Mouse (Mus musculus) neural tube, embryonic 13.5 days (tissue): ENCODE measurements around the gene Itgax. TPM values are rescaled to one million over a fixed set of nuclear protein-coding genes. Genes with fewer than 3 reads are reported as not detected.

ENCODE experiments used
- ATAC-seq: fragments of 200-750 bp; cut with Nextera tagmentation; 2 replicates; pipeline ENCODE4 v1.8.0; 2017; ENCODE audit warnings: low read depth, mild to moderate bottlenecking, moderate TSS enrichment, moderate library complexity
- H3K27ac ChIP-seq: fragments of 300-500 bp; sonication (generic); replicated peaks from 2 replicates; pipeline ENCODE4 v1.5.1; 2015; ENCODE audit warnings: moderate library complexity, mild to moderate bottlenecking, inconsistent platforms
- H3K27me3 ChIP-seq: fragments of 300-500 bp; sonication (generic); 2 replicates; pipeline ENCODE4 v1.6.1; 2015; ENCODE audit warnings: mild to moderate bottlenecking, inconsistent platforms
- H3K36me3 ChIP-seq: fragments of 300-500 bp; sonication (generic); 2 replicates; pipeline ENCODE4 v1.6.1; 2015; ENCODE audit warnings: mild to moderate bottlenecking, inconsistent platforms
- H3K4me1 ChIP-seq: fragments of 300-500 bp; sonication (generic); replicated peaks from 2 replicates; pipeline ENCODE4 v1.6.1; 2015; ENCODE audit warnings: inconsistent platforms
- H3K4me2 ChIP-seq: fragments of 300-500 bp; sonication (generic); 2 replicates; pipeline ENCODE4 v1.6.1; 2015; ENCODE audit warnings: inconsistent platforms, mild to moderate bottlenecking, moderate library complexity
- H3K4me3 ChIP-seq: fragments of 300-500 bp; sonication (generic); 2 replicates; pipeline ENCODE4 v1.5.1; 2015; ENCODE audit warnings: mild to moderate bottlenecking, inconsistent platforms
- H3K9ac ChIP-seq: fragments of 300-500 bp; sonication (generic); 2 replicates; pipeline ENCODE4 v1.6.1; 2015; ENCODE audit warnings: moderate library complexity, mild to moderate bottlenecking, inconsistent platforms
- H3K9me3 ChIP-seq: fragments of 300-500 bp; sonication (generic); 2 replicates; pipeline ENCODE4 v1.6.1; 2016; ENCODE audit warnings: inconsistent platforms
- WGBS: fragments of 180-500 bp; shearing (Covaris S2); methylation state at CpG from one replicate; pipeline ENCODE4 v1.1.7; 2015; 5-methylcytosine and 5-hydroxymethylcytosine counted together
- polyA plus RNA-seq: library from polyadenylated mRNA; unstranded; fragments of >200 nt; fragmentation: Nextera tagmentation; extraction: Ambion mirVana; gene quantifications from 2 replicates; pipeline ENCODE4 v1.2.1, GENCODE M21; 2015

Gene Itgax
- polyA plus RNA-seq: 0.11 TPM in 1 of 2 replicates, not detected in the other

GRCm38 (mm10) chr7:128128741-128129720 is at the start of gene Itgax:
Gene Itgax (plus strand): TSS chr7:128129547.
- Histone ChIP-seq H3K4me2 (no peak within 1 kb of the TSS), H3K4me1 (no peaks in the 10 kb centered on the region), H3K9me3 (no peaks in the 10 kb centered on the region), H3K4me3 (no peak within 1 kb of the TSS), H3K9ac (no peak within 1 kb of the TSS), H3K36me3 (no peaks in the 10 kb centered on the region), H3K27me3 (no peaks in the 10 kb centered on the region), H3K27ac (no peak within 1 kb of the TSS)
- 85% methylated on average over 8 of the region's 8 CpGs for WGBS
- no peak for ATAC-seq

GRCm38 (mm10) chr7:128080012-128080411 is 49.3 kb upstream of the Itgax start:
- no peak for ATAC-seq
- 70% methylated on average over 8 of the region's 8 CpGs for WGBS

GRCm38 (mm10) chr7:128089141-128089540 is 40.2 kb upstream of the Itgax start:
- WGBS: 89% methylated on average over 7 of the region's 7 CpGs
- H3K4me2 ChIP-seq: no peak overlapping the region
- no peaks in the 10 kb centered on the region for H3K4me1 ChIP-seq
- no peak overlapping the region for H3K27ac ChIP-seq
- H3K27me3 ChIP-seq: no peaks in the 10 kb centered on the region
- H3K9me3 ChIP-seq: no peaks in the 10 kb centered on the region
- ATAC-seq: no peak
- no peaks in the 10 kb centered on the region for H3K36me3 ChIP-seq
- H3K4me3 ChIP-seq: no peak overlapping the region
- H3K9ac ChIP-seq: no peak overlapping the region

More at GRCm38 (mm10) chr7:128080012-128080411, 49.3 kb upstream of the Itgax start:
- H3K4me2 ChIP-seq: no peak overlapping the region
- no peaks in the 10 kb centered on the region for H3K27me3 ChIP-seq
- H3K9ac ChIP-seq: no peak overlapping the region
- H3K4me3 ChIP-seq: no peak overlapping the region
- no peaks in the 10 kb centered on the region for H3K4me1 ChIP-seq
- no peak overlapping the region for H3K27ac ChIP-seq
- no peaks in the 10 kb centered on the region for H3K36me3 ChIP-seq
- no peaks in the 10 kb centered on the region for H3K9me3 ChIP-seq

GRCm38 (mm10) chr7:128098135-128098534 is 31.2 kb upstream of the Itgax start:
- 87% methylated on average over 1 of the region's 1 CpGs for WGBS
- no peak overlapping the region for H3K4me2 ChIP-seq
- no peaks in the 10 kb centered on the region for H3K36me3 ChIP-seq
- no peaks in the 10 kb centered on the region for H3K4me1 ChIP-seq
- H3K9ac ChIP-seq: no peak overlapping the region
- ATAC-seq: no peak
- no peak overlapping the region for H3K27ac ChIP-seq
- no peaks in the 10 kb centered on the region for H3K9me3 ChIP-seq
- no peak overlapping the region for H3K4me3 ChIP-seq
- H3K27me3 ChIP-seq: no peaks in the 10 kb centered on the region

- H3K4me3 ChIP-seq: no peak overlapping the region
- H3K4me2 ChIP-seq: no peak overlapping the region
- H3K9ac ChIP-seq: no peak overlapping the region
- H3K9me3 ChIP-seq: no peaks in the 10 kb centered on the region
- no peaks in the 10 kb centered on the region for H3K4me1 ChIP-seq
- 90% methylated on average over 2 of the region's 2 CpGs for WGBS
- no peaks in the 10 kb centered on the region for H3K36me3 ChIP-seq
- H3K27ac ChIP-seq: no peak overlapping the region
- no peak for ATAC-seq
- H3K27me3 ChIP-seq: no peaks in the 10 kb centered on the region
Measured at GRCm38 (mm10) chr7:128100742-128101357, 28.5 kb upstream of the Itgax start.

GRCm38 (mm10) chr7:128105246-128105645 is 24.1 kb upstream of the Itgax start:
- Histone ChIP-seq H3K36me3 (no peaks in the 10 kb centered on the region), H3K9ac (no peak overlapping the region), H3K27ac (no peak overlapping the region), H3K4me1 (no peaks in the 10 kb centered on the region), H3K27me3 (no peaks in the 10 kb centered on the region), H3K9me3 (no peaks in the 10 kb centered on the region), H3K4me2 (no peak overlapping the region), H3K4me3 (no peak overlapping the region)
- ATAC-seq: no peak
- WGBS: 65% methylated on average over 4 of the region's 4 CpGs

GRCm38 (mm10) chr7:128107462-128107861 is 21.9 kb upstream of the Itgax start:
- no peaks in the 10 kb centered on the region for H3K27me3 ChIP-seq
- H3K27ac ChIP-seq: no peak overlapping the region
- no peaks in the 10 kb centered on the region for H3K36me3 ChIP-seq
- no peak overlapping the region for H3K4me3 ChIP-seq
- no peak overlapping the region for H3K9ac ChIP-seq
- H3K4me2 ChIP-seq: no peak overlapping the region
- WGBS: 86% methylated on average over 7 of the region's 7 CpGs
- no peaks in the 10 kb centered on the region for H3K9me3 ChIP-seq
- ATAC-seq: no peak
- no peaks in the 10 kb centered on the region for H3K4me1 ChIP-seq

GRCm38 (mm10) chr7:128110314-128110713 is 19.0 kb upstream of the Itgax start:
- 71% methylated on average over 2 of the region's 2 CpGs for WGBS
- Histone ChIP-seq H3K27me3 (no peaks in the 10 kb centered on the region), H3K4me1 (no peaks in the 10 kb centered on the region), H3K36me3 (no peaks in the 10 kb centered on the region), H3K9ac (no peak overlapping the region), H3K4me3 (no peak overlapping the region), H3K27ac (no peak overlapping the region), H3K9me3 (no peaks in the 10 kb centered on the region), H3K4me2 (no peak overlapping the region)
- ATAC-seq: no peak

GRCm38 (mm10) chr7:128112131-128112530 is 17.2 kb upstream of the Itgax start:
- Histone ChIP-seq H3K4me3 (no peak overlapping the region), H3K4me2 (no peak overlapping the region), H3K27me3 (no peaks in the 10 kb centered on the region), H3K4me1 (no peaks in the 10 kb centered on the region), H3K9me3 (no peaks in the 10 kb centered on the region), H3K9ac (no peak overlapping the region), H3K36me3 (no peaks in the 10 kb centered on the region), H3K27ac (no peak overlapping the region)
- ATAC-seq: no peak
- WGBS: 91% methylated on average over 11 of the region's 11 CpGs

- no peaks in the 10 kb centered on the region for H3K9me3 ChIP-seq
- H3K27me3 ChIP-seq: no peaks in the 10 kb centered on the region
- no peak overlapping the region for H3K4me2 ChIP-seq
- no peak overlapping the region for H3K9ac ChIP-seq
- no peaks in the 10 kb centered on the region for H3K4me1 ChIP-seq
- ATAC-seq: no peak
- H3K4me3 ChIP-seq: no peak overlapping the region
- WGBS: 93% methylated on average over 11 of the region's 11 CpGs
- H3K27ac ChIP-seq: no peak overlapping the region
- no peaks in the 10 kb centered on the region for H3K36me3 ChIP-seq
Measured at GRCm38 (mm10) chr7:128114371-128115105, 14.8 kb upstream of the Itgax start.

- H3K27ac ChIP-seq: no peak overlapping the region
- WGBS: 85% methylated on average over 5 of the region's 5 CpGs
- H3K9me3 ChIP-seq: no peaks in the 10 kb centered on the region
- no peak overlapping the region for H3K4me2 ChIP-seq
- ATAC-seq: no peak
- no peaks in the 10 kb centered on the region for H3K27me3 ChIP-seq
- H3K9ac ChIP-seq: no peak overlapping the region
- no peak overlapping the region for H3K4me3 ChIP-seq
- no peaks in the 10 kb centered on the region for H3K4me1 ChIP-seq
- no peaks in the 10 kb centered on the region for H3K36me3 ChIP-seq
Measured at GRCm38 (mm10) chr7:128115211-128115958, 14.0 kb upstream of the Itgax start.
